Mouse (Mus musculus) right cerebral cortex, postnatal 4 days (tissue): ENCODE measurements around the gene Ccl4.
A peak's percentile ranks its signal among the peaks of the same experiment; 100 is the strongest.

Experiments
- DNase-seq: peaks from one replicate; pipeline ENCODE4 v3.0.0-alpha.2; 2022

Gene Ccl4

DNA sequence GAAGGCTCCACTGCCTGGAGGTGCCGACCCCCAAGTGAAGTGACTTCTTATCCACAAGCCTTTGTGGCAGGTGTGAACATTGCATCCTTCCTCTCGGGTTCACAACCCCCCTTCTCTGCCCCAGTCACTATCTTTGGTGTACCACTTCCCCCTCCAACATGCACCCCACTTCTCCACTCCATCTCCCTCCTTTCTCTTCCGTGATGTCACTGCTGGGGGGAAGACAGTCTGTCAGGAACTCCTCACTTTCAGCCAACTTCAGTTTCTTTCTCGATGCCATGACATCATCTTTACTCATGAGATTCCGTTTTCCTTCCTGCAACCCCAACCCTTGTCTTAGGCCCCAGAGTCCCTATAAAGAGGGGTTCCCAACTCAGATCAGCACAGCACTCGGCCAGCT is at the start of gene Ccl4:
Gene Ccl4, plus strand, starts transcription at position 381 of the 400 bp plus-strand sequence.
- no peak for DNase-seq

DNA sequence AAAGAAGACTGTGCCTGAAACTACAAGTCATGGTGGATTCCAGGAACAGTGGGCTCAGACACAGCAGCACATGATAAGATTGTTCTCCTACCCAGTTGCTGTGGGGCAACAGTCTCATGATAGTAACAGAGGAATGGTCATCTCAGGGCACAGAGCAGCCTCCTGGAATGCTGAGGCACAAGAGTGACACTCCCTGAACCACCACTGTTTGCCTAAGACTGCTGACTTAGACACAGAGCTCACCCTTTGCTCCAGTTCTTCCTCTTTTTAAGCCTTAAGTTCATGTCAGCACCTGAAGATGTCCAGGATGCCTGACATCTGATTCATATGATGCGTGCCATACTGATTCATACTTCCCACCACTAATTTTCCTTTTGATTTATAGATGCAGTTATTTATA is 45.8 kb upstream of the Ccl4 start:
- DNase-seq, result no peak

DNA sequence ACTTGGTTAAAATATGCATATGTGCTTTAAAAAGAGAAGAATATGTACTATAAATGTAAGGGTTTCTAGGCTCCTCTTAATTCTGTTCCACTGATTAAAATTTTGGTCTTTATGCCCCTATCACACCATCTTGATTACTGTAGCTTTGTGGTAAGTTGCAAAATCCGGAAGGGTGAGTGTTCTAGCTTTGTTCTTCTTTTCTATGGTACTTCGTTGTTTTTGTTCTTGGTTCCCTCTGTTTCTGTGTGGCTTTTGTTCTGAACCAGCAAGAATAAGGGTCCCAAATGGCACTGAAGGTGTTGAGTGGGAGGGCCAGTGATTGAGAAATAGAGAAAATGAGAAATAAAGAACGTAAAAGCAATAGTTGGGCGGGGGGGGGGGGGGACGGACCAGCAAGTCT is 44.1 kb upstream of the Ccl4 start:
- no peak for DNase-seq

DNA sequence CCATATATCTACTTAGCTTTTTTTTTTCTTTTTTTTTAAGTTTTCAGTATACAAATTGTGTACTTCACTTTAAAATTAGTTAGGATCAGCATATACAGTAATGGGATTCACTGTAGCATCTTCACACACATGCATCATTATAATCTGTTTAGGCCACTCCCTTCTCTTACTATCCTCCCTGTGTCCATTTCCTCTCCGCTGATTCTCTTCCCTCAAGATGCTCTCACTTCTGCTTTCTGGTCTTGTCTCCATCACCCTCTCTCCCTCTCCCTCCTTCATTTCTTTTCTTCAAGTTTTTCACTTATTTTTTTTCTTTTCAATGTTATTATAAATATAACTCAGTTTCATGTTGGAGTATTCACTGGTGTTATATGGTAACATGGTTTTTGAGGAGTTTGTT is 43.3 kb upstream of the Ccl4 start:
- DNase-seq, result no peak

DNA sequence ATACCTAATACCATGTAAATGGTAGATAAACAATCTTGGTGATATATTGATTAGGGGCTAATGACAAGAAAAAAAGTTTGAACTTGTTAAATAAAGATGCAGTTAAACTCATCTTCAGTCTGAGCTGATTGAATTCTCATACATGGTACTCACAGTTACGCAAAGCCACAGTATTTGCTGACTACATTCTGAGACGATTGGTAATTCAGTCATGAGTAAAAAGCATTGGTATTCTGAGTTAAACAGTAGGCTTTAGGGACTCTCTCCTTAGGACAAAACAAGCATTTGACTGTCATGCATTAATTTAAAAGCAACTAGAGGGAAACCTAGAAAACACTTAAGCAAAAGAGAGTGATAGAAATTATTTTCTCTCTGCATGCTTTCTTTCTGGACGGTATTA is 38.8 kb upstream of the Ccl4 start:
- DNase-seq, result no peak

DNA sequence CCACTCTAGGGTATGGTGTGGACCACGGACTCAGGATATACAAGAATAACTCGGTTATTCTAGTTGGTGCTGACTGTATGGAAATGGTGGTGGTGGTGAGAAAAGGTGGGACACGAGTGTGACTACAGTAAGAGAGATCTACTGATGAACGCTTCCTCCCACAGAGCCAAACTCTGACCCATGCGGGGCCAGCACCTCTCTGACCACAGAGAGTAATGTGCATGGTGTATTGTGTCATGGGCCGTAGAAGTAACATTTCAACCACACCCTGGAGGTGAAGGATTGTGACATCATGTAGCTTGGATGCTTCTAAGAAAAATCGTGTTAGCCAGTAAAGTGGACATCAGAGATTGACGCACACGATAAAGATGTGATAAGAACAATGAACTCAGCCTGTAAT is 33.6 kb upstream of the Ccl4 start:
- no peak for DNase-seq

DNA sequence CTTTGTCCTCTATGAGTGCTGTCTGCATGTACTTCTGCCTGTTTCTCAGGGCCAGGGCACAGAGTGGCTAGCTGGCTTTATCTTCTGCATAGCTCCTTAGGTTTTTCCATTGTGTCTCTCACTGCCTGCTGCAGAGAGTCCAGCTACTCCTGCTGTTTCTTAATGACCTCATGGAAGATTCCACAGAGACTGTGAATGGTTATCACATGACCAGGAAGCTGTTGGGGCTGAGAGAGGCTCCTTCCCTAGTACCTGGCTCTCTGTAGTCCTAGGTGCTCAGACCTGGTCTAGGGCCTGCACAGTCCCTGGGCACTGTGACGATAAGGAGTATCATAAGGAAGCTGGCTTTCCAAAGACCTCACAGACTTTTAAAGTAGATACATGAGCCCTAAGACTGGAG is 31.8 kb upstream of the Ccl4 start:
- no peak for DNase-seq

DNA sequence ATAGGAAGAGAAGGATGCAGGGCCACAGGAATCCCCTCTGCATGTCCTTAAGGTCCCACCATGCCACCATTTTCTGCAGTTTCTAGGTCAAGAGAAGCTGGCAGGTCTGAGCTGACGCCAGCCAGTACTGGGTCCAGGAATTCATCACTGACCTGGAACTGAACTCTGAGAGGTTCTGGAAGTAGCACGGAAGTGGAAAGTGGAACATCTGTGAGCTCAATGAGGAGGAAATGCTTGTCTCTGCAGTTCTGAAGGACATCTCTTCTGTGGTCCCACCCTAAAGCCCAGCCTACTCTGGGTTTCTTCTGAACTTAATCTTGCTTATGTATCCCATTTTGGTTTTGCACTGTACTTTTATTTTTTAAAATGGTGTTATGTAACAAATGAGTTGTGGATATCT is 31.3 kb upstream of the Ccl4 start:
- no peak for DNase-seq

DNA sequence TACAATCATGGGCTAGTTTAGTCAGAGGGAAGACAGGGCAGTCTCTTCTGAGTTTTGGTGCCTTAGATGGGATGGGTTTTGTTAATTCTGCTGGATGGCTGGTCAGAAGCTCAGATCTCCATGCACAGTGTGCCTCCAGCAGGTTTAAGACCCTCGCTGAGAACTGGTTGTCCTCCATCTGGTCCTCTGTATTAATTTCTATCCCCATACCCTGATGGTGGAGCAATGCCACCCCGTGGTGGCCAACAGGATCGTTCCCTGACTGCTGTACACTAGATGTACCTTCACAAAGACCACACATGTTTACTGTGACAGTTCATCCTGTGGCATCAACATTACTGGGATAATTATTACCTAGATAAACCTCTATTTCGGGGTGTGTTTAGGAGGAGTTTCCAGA is 29.6 kb upstream of the Ccl4 start:
- DNase-seq, result no peak

DNA sequence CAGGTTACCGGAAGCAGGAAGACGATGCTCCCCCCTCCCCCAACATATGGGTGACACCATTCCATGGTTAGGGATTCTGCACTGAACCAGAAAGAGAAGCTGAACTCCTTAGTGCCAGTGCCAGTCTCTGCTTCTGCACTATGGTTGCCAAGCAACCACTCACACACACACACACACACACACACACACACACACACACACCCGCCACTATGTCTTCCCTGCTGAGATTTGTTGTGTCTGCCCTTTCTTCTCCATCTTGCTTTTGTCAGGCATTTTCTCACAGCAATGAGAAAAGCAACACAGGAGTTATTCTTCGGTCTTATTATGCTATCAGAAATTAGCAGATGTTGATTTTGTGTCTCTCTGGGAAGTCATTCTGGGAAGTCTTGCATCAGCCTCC is 28.0 kb upstream of the Ccl4 start:
- DNase-seq, result peak; percentile 30

DNA sequence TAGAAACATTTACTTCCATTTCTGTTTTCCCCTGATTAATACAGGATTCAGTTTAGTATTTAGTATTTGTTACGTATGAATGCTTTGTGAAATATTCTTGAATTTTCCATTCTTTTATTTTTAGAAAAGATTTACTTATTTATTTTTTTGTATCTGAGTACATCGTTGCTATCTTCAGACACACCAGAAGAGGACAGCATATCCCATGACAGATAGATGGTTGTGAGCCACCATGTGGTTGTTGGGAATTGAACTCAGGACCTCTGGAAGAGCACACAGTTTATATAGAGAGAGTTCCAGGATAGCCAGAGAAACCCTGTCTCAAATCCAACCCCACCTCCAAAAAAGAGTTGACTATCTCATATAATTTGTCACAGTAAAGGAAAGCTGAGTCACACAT is 27.5 kb upstream of the Ccl4 start:
- DNase-seq, result no peak

DNA sequence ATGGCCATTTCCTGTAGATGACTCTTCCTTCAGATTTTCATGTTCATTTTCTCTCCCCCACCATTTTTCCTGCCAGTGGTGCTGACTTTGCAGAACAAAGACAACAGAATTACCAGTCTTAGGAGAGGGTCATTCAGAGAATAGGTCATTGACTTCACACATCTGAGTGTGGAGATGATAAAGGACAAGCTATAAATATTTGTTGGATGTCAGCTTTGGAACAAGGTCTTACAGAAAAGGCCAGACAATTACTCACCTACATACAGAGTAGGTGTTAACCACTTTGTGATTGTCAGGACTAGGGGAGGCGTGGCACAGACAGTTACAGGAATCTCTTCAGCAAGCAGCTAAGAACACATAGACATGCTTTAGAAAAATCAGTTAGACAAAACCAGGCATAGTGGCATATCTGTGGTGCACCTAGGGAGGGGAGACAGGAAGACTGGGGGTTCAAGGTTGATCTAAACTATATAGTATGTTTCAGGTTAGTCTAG is 25.6 kb upstream of the Ccl4 start:
- DNase-seq, result no peak

DNA sequence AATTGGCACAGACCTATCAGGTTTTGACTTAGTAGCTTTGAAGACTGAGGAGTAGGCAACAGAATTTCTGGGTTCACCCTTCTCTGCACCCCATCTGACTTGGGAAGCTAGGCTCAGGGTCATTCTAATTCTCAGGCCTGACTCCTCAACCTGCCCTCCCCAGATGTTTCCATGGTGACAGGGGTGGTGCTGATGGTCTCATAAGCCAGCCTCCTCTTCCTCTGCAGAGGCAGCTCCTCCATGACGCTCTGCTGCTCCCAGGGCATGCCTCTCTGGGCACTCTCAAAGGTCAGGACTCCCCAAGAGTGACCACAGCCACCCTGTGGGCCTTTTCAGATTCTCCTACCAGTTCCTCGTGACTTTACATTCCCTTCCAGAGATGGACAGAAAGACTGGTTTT is 23.4 kb upstream of the Ccl4 start:
- DNase-seq, result no peak

DNA sequence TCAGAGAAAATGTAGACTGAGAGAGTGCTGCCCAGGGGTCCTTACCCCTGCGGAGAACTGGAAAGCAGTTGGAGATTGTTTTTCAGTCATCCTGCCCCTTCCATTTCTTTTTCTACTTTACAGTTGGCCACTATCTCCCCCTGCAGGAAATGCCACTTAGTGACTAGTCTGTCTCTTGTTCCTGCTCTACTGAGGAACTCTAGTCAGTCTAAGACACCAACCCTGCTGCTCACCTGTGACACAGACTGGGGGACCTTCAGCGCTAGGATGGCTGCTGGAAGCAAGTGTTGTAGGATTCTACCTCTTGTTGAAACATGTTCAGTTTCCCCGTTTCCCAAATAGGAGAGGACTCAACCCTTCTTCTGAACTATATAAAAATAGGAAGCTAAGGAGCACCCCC is 22.9 kb upstream of the Ccl4 start:
- no peak for DNase-seq

DNA sequence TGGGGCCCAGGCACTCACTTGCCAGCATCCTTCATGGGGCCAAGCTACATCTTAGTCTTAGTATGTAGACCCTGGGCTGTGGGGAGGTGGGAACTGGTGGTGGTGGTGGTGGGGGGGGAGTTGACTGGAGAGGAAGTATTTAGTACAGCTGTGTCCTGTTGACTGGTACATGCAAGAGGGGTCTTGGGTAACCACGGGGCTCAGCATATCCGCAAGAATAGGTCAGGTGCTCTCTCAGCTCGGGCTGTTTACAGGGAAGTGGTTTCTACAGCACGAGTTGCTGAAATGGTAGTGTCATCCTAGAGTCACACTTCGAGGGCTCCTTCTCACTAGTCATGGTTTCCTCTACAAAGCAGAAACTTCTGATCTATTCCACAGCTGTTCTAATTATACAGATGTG is 22.2 kb upstream of the Ccl4 start:
- DNase-seq, result no peak

DNA sequence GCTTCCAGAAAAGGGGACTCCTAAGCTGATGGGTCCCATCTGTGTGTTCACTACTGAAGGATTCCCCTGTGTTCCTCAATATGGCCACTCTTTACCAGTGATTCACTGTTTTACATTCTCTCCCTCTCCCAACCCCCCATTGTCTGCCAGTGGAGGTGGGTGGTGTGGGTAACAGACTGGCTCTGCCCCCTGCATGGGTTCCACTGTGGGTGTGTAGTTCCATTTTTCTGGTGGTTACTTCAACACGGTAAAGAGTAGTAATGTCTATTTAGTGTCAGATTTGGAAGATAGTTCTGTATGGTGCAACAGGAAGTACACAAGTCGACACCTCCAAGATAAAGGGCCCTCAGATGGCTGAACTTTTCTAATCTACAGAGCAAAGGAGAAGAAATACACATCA is 21.2 kb upstream of the Ccl4 start:
- DNase-seq, result no peak

DNA sequence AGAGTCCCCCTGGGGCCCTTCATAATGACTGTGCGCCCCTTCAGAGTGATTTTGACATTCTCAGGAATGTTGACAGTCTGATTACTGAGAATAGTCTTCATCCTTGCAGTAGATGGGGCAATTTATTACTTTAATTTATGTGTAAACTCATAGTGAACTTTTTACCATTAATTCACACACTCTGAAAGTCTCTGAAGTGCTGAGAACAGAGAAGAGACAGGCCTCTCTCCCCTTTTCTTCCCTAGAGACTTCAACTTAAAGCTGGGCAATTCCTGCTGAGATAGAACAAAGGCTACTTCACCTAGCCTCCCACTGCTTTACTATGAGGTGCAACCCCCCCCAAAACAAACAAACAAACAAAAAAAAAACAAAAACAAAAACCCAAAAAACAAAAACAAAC is 16.9 kb upstream of the Ccl4 start, which contains the start of gene Rpl9-ps1:
Gene Rpl9-ps1, minus strand, starts transcription at position 101 of the 400 bp plus-strand sequence.
- no peak for DNase-seq

DNA sequence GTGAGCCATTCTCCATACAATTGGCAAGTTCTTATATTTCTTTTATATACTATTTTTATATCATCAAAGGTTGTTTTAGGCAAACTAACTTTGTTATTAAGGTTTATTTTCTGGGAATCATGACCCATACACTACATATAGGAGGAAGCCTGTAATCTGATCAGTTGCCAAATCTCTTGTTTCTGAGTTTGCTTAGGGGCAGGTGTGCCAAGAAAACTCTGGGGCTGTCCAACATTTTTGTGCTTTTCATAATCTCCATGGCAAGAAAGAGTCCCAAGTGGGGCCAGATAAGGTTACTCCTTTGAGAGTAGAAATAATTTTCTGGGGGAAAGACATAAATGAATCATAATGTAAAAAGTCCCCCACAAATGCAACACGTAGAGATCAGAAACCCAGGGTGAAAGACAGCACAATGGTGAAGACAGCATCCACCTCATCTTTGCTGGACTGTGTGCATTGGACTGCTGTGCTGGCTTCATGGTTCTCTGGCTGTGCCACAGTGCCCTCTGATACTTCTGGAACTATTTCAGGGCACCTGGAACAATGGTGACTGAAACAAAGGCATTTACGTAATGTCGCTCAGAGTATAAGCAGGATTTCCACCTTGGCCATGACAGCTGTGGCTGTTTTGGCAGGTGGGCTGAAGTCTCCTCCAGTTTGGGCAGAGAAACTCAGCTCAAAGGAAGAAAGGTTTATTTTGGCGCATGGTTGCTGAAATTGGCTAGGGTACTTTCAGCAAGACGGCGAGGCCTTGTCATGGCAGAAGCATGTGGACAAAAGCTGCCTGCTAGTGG is 15.8 kb upstream of the Ccl4 start:
- no peak for DNase-seq

DNA sequence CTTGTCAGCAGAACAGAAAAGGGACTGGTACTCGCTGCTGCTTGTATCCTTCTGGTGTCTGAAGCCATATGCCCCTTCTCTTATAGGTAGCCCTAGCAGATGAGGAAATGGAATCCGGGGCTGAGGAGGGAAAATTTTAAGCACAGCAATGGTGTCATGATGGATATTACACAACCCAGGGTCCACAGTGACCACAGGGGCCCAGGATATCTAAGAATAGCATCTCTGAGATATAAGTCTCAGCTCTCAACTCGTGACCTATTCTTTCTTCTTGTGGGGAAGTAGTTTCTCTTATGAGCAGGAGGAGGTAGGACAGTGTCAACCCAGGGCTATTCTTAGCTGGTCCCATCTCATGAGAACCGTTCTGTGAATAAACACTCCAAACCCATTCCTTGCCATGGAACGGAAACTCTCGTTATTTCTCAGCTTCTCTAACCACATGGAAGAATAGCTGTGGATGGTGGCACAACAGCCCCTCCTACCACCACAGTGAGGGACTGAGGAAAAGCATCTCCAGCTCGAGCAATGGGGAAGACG is 13.0 kb upstream of the Ccl4 start, which contains the start of gene Ccl3:
Gene Ccl3, minus strand, starts transcription at position 51 of the 537 bp plus-strand sequence.
- DNase-seq, result no peak

DNA sequence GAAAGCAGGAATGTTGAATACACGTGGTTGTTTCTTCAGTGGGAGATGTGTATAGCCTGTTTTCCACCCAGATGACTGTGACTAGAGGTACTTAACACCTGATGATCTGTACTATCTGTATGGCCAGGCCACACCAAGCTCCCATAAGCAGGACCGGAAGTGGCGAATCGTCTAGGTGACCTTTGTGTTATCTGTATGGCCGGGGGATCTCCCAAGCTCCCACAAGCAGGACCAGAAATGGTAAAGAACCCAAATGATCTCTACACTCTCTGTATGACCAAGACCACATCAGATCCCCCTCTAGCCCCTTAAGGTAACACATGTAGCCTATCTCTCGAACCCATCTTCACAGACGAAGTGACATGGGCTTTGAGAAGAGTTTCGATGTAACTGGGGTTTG is 7.8 kb upstream of the Ccl4 start:
- DNase-seq, result no peak

DNA sequence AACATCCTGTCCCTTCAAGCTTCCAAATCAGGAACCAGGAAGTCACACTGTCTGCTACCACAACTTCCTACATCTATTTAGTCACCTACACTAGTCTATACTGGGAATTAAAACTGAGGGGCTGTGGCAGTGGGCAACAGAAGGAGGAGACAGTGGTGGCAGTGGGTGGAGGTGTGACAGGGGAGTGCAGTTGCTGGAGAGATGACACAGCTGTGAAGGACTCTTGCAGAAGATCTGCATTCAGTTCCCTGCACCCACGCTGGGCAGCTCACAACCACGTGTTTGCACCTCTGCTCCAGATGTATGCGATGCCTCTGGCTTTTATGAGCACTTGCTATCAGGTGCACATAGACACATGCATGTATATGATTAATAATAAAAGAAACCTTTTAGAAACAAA is 4.9 kb upstream of the Ccl4 start:
- no peak for DNase-seq

DNA sequence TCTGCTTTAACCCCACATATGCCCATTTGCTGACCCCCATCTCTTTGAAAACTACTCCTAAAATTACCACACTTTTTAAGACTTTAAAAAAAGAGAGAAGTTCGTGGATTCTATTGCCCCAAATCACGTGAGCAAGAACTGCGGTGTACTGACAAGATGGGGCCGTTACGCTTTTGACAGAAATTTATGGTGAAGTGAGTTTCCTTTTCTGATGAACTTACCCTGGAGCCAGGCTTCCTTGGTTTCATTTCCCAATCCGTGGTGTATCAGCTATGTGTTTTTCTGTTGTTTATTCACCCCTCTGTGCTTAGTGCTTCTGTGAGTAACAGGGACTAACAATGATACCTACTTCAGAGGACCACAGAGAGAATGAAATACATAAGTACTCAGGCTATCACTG is 3.6 kb upstream of the Ccl4 start:
- no peak for DNase-seq

DNA sequence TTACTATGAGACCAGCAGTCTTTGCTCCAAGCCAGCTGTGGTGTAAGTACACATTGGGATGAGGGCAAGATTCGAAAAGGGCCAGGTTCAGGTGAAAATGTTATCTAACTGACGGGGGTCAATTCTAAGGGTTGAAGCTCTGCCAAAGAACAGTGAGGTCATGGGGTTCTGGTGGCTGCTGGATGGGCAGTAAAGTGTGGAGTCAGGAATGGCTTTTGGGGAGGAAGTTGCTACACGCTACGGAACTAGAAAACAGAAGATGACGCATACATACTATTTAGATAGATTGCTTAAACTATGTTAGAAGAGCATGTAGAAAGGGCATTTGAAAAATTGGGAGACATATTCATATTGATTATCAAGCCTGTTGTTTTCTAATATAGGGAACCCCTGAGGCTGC is 1.1 kb downstream of the Ccl4 start:
- DNase-seq, result no peak

DNA sequence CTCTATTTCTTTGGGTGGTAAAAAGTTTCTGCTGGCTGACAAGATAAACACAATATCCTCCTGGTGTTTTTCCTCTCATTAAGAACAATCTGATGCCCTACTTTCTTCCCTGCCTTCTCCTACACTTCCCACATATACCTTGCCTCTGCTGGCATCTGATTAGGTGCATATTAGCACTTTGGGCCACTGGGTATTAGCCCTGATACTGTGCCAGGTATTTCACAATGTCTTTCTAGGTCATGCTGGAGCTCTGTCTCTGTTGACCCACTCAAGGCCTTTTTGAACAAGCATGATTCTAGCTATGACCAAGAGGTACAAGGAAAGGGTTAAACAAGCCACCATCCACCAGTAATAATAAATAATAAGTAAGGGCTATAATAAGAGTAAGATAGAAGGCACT is 9.4 kb downstream of the Ccl4 start:
- DNase-seq, result no peak

DNA sequence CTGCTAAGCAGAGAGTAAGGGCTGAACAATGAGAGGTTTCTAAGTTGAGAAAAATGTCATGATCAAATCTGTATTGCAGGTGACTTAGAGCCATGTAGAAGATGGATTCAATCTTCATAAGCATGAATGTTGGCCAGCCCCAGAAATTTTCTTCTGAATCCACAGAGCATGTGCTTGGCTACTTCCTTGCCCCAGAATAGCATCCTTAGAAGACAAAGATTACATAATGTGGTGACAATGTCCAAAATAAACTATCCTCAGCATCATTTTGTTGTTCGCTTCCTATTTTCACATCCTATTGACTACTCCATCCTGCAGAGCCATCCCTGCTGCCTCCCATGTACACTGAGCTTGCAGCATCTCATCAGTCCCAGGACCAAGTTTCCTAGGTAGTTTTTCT is 13.3 kb downstream of the Ccl4 start:
- no peak for DNase-seq
